Mouse (Mus musculus) urinary bladder, adult 2 months (tissue): ENCODE measurements around the gene Hsdl2. TPM values are rescaled to one million over a fixed set of nuclear protein-coding genes. Genes with fewer than 3 reads are reported as not detected.
"Not testable (repeated sequence)": the region's sequence is repeated elsewhere in the genome, so short reads cannot be mapped to it uniquely, and the experiment has no call there.

Experiments used
- DNase-seq: peaks from one replicate; pipeline ENCODE4 v3.0.0; 2022; ENCODE audit warnings: low spot score
- polyA plus RNA-seq: library from polyadenylated mRNA; depleted of rRNA; stranded (reverse); fragments of >200 nt; gene quantifications from 2 replicates; pipeline ENCODE4 v1.2.3, GENCODE M21; 2012

The Hsdl2 gene
- polyA plus RNA-seq, 1 experiment = 72.5 TPM

GRCm38 (mm10) chr4:59564128-59564527, 17.2 kb upstream of the Hsdl2 start:
- no peak for DNase-seq

GRCm38 (mm10) chr4:59565571-59566188, 15.7 kb upstream of the Hsdl2 start:
- no peak for DNase-seq

GRCm38 (mm10) chr4:59567576-59568260, 13.6 kb upstream of the Hsdl2 start:
- DNase-seq = no peak

- DNase-seq = no peak
Measured at GRCm38 (mm10) chr4:59569538-59569937, 11.8 kb upstream of the Hsdl2 start.

GRCm38 (mm10) chr4:59570519-59570918, 10.8 kb upstream of the Hsdl2 start:
- not testable (repeated sequence) for DNase-seq

- no peak for DNase-seq
Measured at GRCm38 (mm10) chr4:59572521-59573118, 8.7 kb upstream of the Hsdl2 start.

- DNase-seq = no peak
Measured at GRCm38 (mm10) chr4:59575184-59575958, 6.0 kb upstream of the Hsdl2 start.

GRCm38 (mm10) chr4:59580495-59581281, 675 bp upstream of the Hsdl2 start:
- no peak for DNase-seq

- DNase-seq = no peak
Measured at GRCm38 (mm10) chr4:59582186-59582585, 823 bp downstream of the Hsdl2 start.

- no peak for DNase-seq
Measured at GRCm38 (mm10) chr4:59585097-59585496, 3.7 kb downstream of the Hsdl2 start.

- no peak for DNase-seq
Measured at GRCm38 (mm10) chr4:59587215-59587871, 6.0 kb downstream of the Hsdl2 start.

GRCm38 (mm10) chr4:59587872-59588226, 6.5 kb downstream of the Hsdl2 start:
- no peak for DNase-seq

- no peak for DNase-seq
Measured at GRCm38 (mm10) chr4:59594614-59595013, 13.3 kb downstream of the Hsdl2 start.

GRCm38 (mm10) chr4:59596556-59596955, 15.2 kb downstream of the Hsdl2 start:
- DNase-seq = no peak

- no peak for DNase-seq
Measured at GRCm38 (mm10) chr4:59602704-59603103, 21.3 kb downstream of the Hsdl2 start.

GRCm38 (mm10) chr4:59604892-59605291, 23.5 kb downstream of the Hsdl2 start:
- DNase-seq = no peak

- DNase-seq = no peak
Measured at GRCm38 (mm10) chr4:59605501-59605900, 24.1 kb downstream of the Hsdl2 start.

GRCm38 (mm10) chr4:59610411-59610810, 29.0 kb downstream of the Hsdl2 start:
- DNase-seq = no peak

- DNase-seq = no peak
Measured at GRCm38 (mm10) chr4:59614986-59615385, 33.6 kb downstream of the Hsdl2 start.

- DNase-seq = no peak
Measured at GRCm38 (mm10) chr4:59619611-59620245, 38.4 kb downstream of the Hsdl2 start.

GRCm38 (mm10) chr4:59625676-59625997, 44.3 kb downstream of the Hsdl2 start:
- no peak for DNase-seq
